Mouse (Mus musculus) heart, embryonic 16.5 days (tissue): ENCODE data around the gene Cmip. TPM values are rescaled to one million over a fixed set of nuclear protein-coding genes. Genes with fewer than 3 reads are reported as not detected.

Source experiments
- ATAC-seq: fragments of 200-750 bp; cut with Nextera tagmentation; replicated peaks from 2 replicates; pipeline ENCODE4 v1.8.0; 2017; ENCODE audit warnings: moderate number of reproducible peaks; ENCODE audit not compliant: insufficient read depth, low FRiP score; ENCODE audit errors: extremely low read depth
- H3K27ac ChIP-seq: fragments of 300-500 bp; sonication (generic); 2 replicates; pipeline ENCODE4 v1.5.1; 2014; ENCODE audit warnings: mild to moderate bottlenecking, low read length, control low read depth, moderate library complexity
- H3K27me3 ChIP-seq: fragments of 300-500 bp; sonication (generic); 2 replicates; pipeline ENCODE4 v1.6.1; 2014; ENCODE audit warnings: low read length, mixed read lengths; ENCODE audit not compliant: control insufficient read depth, insufficient read depth
- H3K36me3 ChIP-seq: fragments of 300-500 bp; sonication (generic); 2 replicates; pipeline ENCODE4 v1.6.1; 2014; ENCODE audit not compliant: control insufficient read depth, insufficient read depth
- H3K4me1 ChIP-seq: fragments of 300-500 bp; sonication (generic); 2 replicates; pipeline ENCODE4 v1.6.1; 2014; ENCODE audit warnings: low read length, mixed read lengths; ENCODE audit not compliant: control insufficient read depth, insufficient read depth
- H3K4me2 ChIP-seq: fragments of 300-500 bp; sonication (generic); 2 replicates; pipeline ENCODE4 v1.6.1; 2014; ENCODE audit warnings: low read depth, mild to moderate bottlenecking, control low read depth, low read length
- H3K4me3 ChIP-seq: fragments of 300-500 bp; sonication (generic); 2 replicates; pipeline ENCODE4 v1.5.1; 2014; ENCODE audit warnings: mild to moderate bottlenecking, control low read depth, low read length
- H3K9ac ChIP-seq: fragments of 300-500 bp; sonication (generic); 2 replicates; pipeline ENCODE4 v1.6.1; 2014; ENCODE audit warnings: low read length, control low read depth
- H3K9me3 ChIP-seq: fragments of 300-500 bp; sonication (generic); replicated peaks from 2 replicates; pipeline ENCODE4 v1.6.1; 2016; ENCODE audit warnings: low read length; ENCODE audit not compliant: control insufficient read depth
- WGBS: fragments of 180-500 bp; shearing (Covaris S2); extraction: QIAGEN DNeasy Blood & Tissue Kit; methylation state at CpG from one replicate; pipeline ENCODE4 v1.1.7; 2014; 5-methylcytosine and 5-hydroxymethylcytosine counted together
- polyA plus RNA-seq: library from polyadenylated mRNA; unstranded; fragments of >200 nt; fragmentation: Nextera tagmentation; extraction: Ambion mirVana; gene quantifications from 2 replicates; pipeline ENCODE4 v1.2.1, GENCODE M21; 2015

Cmip gene
- polyA plus RNA-seq, 1 experiment from 2014 or later, result 7.0 TPM

GRCm38 (mm10) chr8:117340800-117341199 is 83.9 kb downstream of the Cmip start:
- H3K27ac ChIP-seq, result no peak overlapping the region
- no peaks in the 10 kb centered on the region for H3K27me3 ChIP-seq
- peaks cover 35% of the 10 kb centered on the region for H3K4me1 ChIP-seq
- no peak overlapping the region for H3K4me2 ChIP-seq
- no peak for ATAC-seq
- no peaks in the 10 kb centered on the region for H3K36me3 ChIP-seq
- no peak overlapping the region for H3K9ac ChIP-seq
- 78% methylated on average over 12 of the region's 12 CpGs for WGBS
- no peak overlapping the region for H3K4me3 ChIP-seq
- no peaks in the 10 kb centered on the region for H3K9me3 ChIP-seq

- ATAC-seq, result no peak
- H3K4me1 ChIP-seq, result peaks cover 35% of the 10 kb centered on the region
- H3K4me3 ChIP-seq, result no peak overlapping the region
- H3K4me2 ChIP-seq, result no peak overlapping the region
- WGBS, result 61% methylated on average over 8 of the region's 8 CpGs
- H3K9ac ChIP-seq, result no peak overlapping the region
- H3K27ac ChIP-seq, result no peak overlapping the region
- H3K36me3 ChIP-seq, result no peaks in the 10 kb centered on the region
- no peaks in the 10 kb centered on the region for H3K27me3 ChIP-seq
- no peaks in the 10 kb centered on the region for H3K9me3 ChIP-seq
Observed at GRCm38 (mm10) chr8:117342735-117343385, 86.0 kb downstream of the Cmip start.

GRCm38 (mm10) chr8:117343484-117343883 is 86.6 kb downstream of the Cmip start:
- ATAC-seq, result no peak
- H3K9me3 ChIP-seq, result no peaks in the 10 kb centered on the region
- H3K4me3 ChIP-seq, result no peak overlapping the region
- H3K4me1 ChIP-seq, result peaks cover 33% of the 10 kb centered on the region
- H3K27me3 ChIP-seq, result no peaks in the 10 kb centered on the region
- WGBS, result 52% methylated on average over 10 of the region's 10 CpGs
- H3K9ac ChIP-seq, result no peak overlapping the region
- H3K36me3 ChIP-seq, result no peaks in the 10 kb centered on the region
- no peak overlapping the region for H3K4me2 ChIP-seq
- no peak overlapping the region for H3K27ac ChIP-seq

- no peaks in the 10 kb centered on the region for H3K9me3 ChIP-seq
Observed at GRCm38 (mm10) chr8:117344899-117345298, 88.0 kb downstream of the Cmip start.

GRCm38 (mm10) chr8:117345376-117345775 is 88.5 kb downstream of the Cmip start:
- Histone ChIP-seq H3K9ac (no peak overlapping the region), H3K27me3 (no peaks in the 10 kb centered on the region), H3K27ac (no peak overlapping the region), H3K4me3 (no peak overlapping the region), H3K36me3 (no peaks in the 10 kb centered on the region), H3K4me1 (peaks cover 17% of the 10 kb centered on the region), H3K4me2 (no peak overlapping the region), H3K9me3 (no peaks in the 10 kb centered on the region)
- WGBS, result 86% methylated on average over 11 of the region's 11 CpGs
- no peak for ATAC-seq

More at GRCm38 (mm10) chr8:117344899-117345298, 88.0 kb downstream of the Cmip start:
- no peak overlapping the region for H3K4me3 ChIP-seq
- no peak overlapping the region for H3K4me2 ChIP-seq
- no peaks in the 10 kb centered on the region for H3K27me3 ChIP-seq
- no peaks in the 10 kb centered on the region for H3K36me3 ChIP-seq
- H3K27ac ChIP-seq, result no peak overlapping the region
- WGBS, result 40% methylated on average over 11 of the region's 11 CpGs
- H3K9ac ChIP-seq, result no peak overlapping the region
- H3K4me1 ChIP-seq, result peaks cover 20% of the 10 kb centered on the region
- no peak for ATAC-seq

- no peak overlapping the region for H3K27ac ChIP-seq
- WGBS, result 85% methylated on average over 4 of the region's 4 CpGs
- ATAC-seq, result no peak
Observed at GRCm38 (mm10) chr8:117347556-117347955, 90.7 kb downstream of the Cmip start.

GRCm38 (mm10) chr8:117348718-117349394 is 92.0 kb downstream of the Cmip start:
- Histone ChIP-seq H3K4me2 (no peak overlapping the region), H3K9ac (no peak overlapping the region), H3K36me3 (no peaks in the 10 kb centered on the region), H3K9me3 (no peaks in the 10 kb centered on the region), H3K27ac (no peak overlapping the region), H3K4me3 (no peak overlapping the region), H3K27me3 (no peaks in the 10 kb centered on the region), H3K4me1 (peaks cover 8% of the 10 kb centered on the region)
- ATAC-seq, result no peak
- 60% methylated on average over 11 of the region's 11 CpGs for WGBS

More at GRCm38 (mm10) chr8:117347556-117347955, 90.7 kb downstream of the Cmip start:
- no peaks in the 10 kb centered on the region for H3K36me3 ChIP-seq
- no peak overlapping the region for H3K4me2 ChIP-seq
- H3K4me1 ChIP-seq, result peaks cover 17% of the 10 kb centered on the region
- H3K9me3 ChIP-seq, result no peaks in the 10 kb centered on the region
- H3K9ac ChIP-seq, result no peak overlapping the region
- no peak overlapping the region for H3K4me3 ChIP-seq
- H3K27me3 ChIP-seq, result no peaks in the 10 kb centered on the region

GRCm38 (mm10) chr8:117349541-117349940 is 92.7 kb downstream of the Cmip start:
- Histone ChIP-seq H3K9me3 (no peaks in the 10 kb centered on the region), H3K27me3 (no peaks in the 10 kb centered on the region), H3K36me3 (no peaks in the 10 kb centered on the region), H3K4me3 (no peak overlapping the region), H3K27ac (no peak overlapping the region), H3K4me1 (peaks cover 2% of the 10 kb centered on the region; the same call in 1 of the 2 replicates), H3K9ac (no peak overlapping the region), H3K4me2 (no peak overlapping the region)
- 95% methylated on average over 4 of the region's 4 CpGs for WGBS
- ATAC-seq, result no peak

- Histone ChIP-seq H3K27ac (no peak overlapping the region), H3K36me3 (no peaks in the 10 kb centered on the region), H3K27me3 (no peaks in the 10 kb centered on the region), H3K4me2 (no peak overlapping the region), H3K9ac (no peak overlapping the region), H3K4me1 (no peaks in the 10 kb centered on the region), H3K4me3 (no peak overlapping the region), H3K9me3 (no peaks in the 10 kb centered on the region)
- 82% methylated on average over 4 of the region's 4 CpGs for WGBS
- no peak for ATAC-seq
Observed at GRCm38 (mm10) chr8:117352098-117352497, 95.2 kb downstream of the Cmip start.
